Mouse (Mus musculus) cerebellum, adult 9-11 months (tissue): ENCODE data around the gene Lpar2.

ENCODE experiments used
- DNase-seq: peaks from one replicate; pipeline ENCODE4 v3.0.0; 2022

The Lpar2 gene

GRCm38 (mm10) chr8:69870907-69871306 lies 48.7 kb downstream of the Lpar2 start:
- DNase-seq: no peak

GRCm38 (mm10) chr8:69874155-69874554 lies 51.9 kb downstream of the Lpar2 start:
- no peak for DNase-seq

- DNase-seq: no peak
These were observed 52.4 kb downstream of the Lpar2 start for GRCm38 (mm10) chr8:69874654-69875053.

- DNase-seq: no peak
These were observed 53.9 kb downstream of the Lpar2 start for GRCm38 (mm10) chr8:69876097-69876496.

GRCm38 (mm10) chr8:69876967-69877366 lies 54.7 kb downstream of the Lpar2 start:
- no peak for DNase-seq

GRCm38 (mm10) chr8:69877396-69877795 lies 55.2 kb downstream of the Lpar2 start:
- no peak for DNase-seq

- no peak for DNase-seq
These were observed 55.8 kb downstream of the Lpar2 start for GRCm38 (mm10) chr8:69877992-69878391.

- DNase-seq: no peak
These were observed 57.4 kb downstream of the Lpar2 start for GRCm38 (mm10) chr8:69879678-69880077.
